In the genomic region with DNA sequence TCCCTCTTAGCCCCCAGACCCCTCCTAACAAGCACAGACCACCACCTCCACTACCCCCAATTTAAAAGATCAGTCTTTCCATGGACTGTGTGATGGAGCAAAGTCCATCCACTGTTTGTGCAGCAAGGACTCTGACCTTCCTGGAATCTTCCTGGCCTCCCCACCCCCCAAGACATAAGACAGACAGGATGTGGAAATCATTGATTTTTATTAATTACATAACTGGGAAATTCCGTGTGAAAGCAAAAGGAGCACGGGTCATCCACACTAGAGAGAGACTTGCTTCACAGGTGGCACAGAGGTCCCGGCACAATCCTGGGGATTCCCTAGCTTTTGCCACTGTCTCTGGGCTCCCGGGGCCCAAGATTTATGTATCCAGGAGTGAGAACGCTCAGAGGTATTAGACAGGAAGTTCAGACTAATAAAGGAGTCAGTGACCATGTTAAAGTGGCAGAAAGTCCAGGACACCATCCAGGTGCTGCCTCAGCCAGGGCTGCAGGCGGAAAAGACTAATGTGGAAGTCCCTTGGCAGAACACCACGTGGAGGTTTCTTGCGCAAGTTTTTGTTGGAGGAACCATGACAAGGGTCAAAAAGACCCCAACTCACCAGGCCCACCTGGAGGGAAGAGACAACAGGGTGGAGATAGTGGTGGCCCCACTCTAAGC, we compare ENCODE assay signal across 11 mouse cellular contexts. TPM values are rescaled to one million over a fixed set of nuclear protein-coding genes. Genes with fewer than 3 reads are reported as not detected.
DNase-seq lines count a peak whose midpoint lies in the region; ATAC-seq and TF ChIP-seq lines count a peak whose summit lies in the region.
"Had no signal": no experiment of that assay in that cellular context is flagged by ENCODE, and none has a peak within 500 bp of the region (broad histone marks: within the 10 kb centered on the region; RNA-seq: fewer than 3 reads in every experiment).

Gene Cfb, minus strand, starts transcription at position 103 of the 666 bp plus-strand sequence.

- TF ChIP-seq EP300 in liver, embryonic 14.5 days (IDR thresholded peaks at IDR 0.05; ENCODE audit: low read depth) = no peak

- WGBS in liver, embryonic 14.5 days (ENCODE audit: insufficient replicate concordance) = 42% methylated on average over 8 of the region's 8 CpGs

- no peak for TF ChIP-seq CTCF in liver, embryonic 14.5 days (IDR thresholded peaks at IDR 0.05; ENCODE audit: low read depth)
- no peak for TF ChIP-seq CTCF in left cerebral cortex, adult 2 months (IDR thresholded peaks at IDR 0.05)

- DNase-seq in adrenal gland, postnatal 10 days = no peak
- peak; percentile 76 for DNase-seq in kidney, adult 18-20 months
- DNase-seq in liver, embryonic 14.5 days (ENCODE audit: low read depth in 3 of 3, low spot score in 3 of 3) = no peak
- no peak for DNase-seq in right cerebral cortex, postnatal 25 days
- DNase-seq in heart, adult 9 months (ENCODE audit: low spot score in 2 of 2) = no peak
- DNase-seq in left cerebral cortex, adult 2 months (ENCODE audit: extremely low spot score in 1 of 2, low spot score in 2 of 2) = no peak

- no peak within 1 kb of the TSS; the same call in 1 of the 2 replicates for H3K27ac ChIP-seq in liver, embryonic 14.5 days
- H3K27ac ChIP-seq in left cerebral cortex, adult 2 months = no peak within 1 kb of the TSS
- H3K27ac ChIP-seq: limb, embryonic 12.5 days; midbrain, embryonic 10.5 days; neural tube, embryonic 13.5 days had no signal

- H3K27me3 ChIP-seq in erythroblast, embryonic 14.5 days (ENCODE audit: control insufficient read depth) = no peaks in the 10 kb centered on the region
- no peaks in the 10 kb centered on the region for H3K27me3 ChIP-seq in liver, embryonic 14.5 days (ENCODE audit: control insufficient read depth, insufficient read depth, low read length)
- H3K27me3 ChIP-seq: limb, embryonic 12.5 days; neural tube, embryonic 13.5 days had no signal

- peak within 1 kb of the TSS; percentile 43 for H3K4me3 ChIP-seq in erythroblast, embryonic 14.5 days (replicated peaks)
- peak within 1 kb of the TSS; percentile 33 to 42 for H3K4me3 ChIP-seq in liver, embryonic 14.5 days (ENCODE audit: insufficient read depth in 1 of 2, low read depth in 2 of 2, low read length in 2 of 2)
- H3K4me3 ChIP-seq in left cerebral cortex, adult 2 months = no peak within 1 kb of the TSS
- H3K4me3 ChIP-seq: limb, embryonic 12.5 days; midbrain, embryonic 10.5 days; neural tube, embryonic 13.5 days had no signal

- peak within 1 kb of the TSS; percentile 40 for H3K4me2 ChIP-seq in liver, embryonic 14.5 days (ENCODE audit: low read depth)
- H3K4me2 ChIP-seq: limb, embryonic 12.5 days; neural tube, embryonic 13.5 days had no signal

- intact Hi-C loops in left cerebral cortex, adult 2 months (cut with DNase I) = no loop called here

- peaks cover 3% of the 10 kb centered on the region; the same call in 1 of the 2 replicates for H3K4me1 ChIP-seq in erythroblast, embryonic 14.5 days (ENCODE audit: control insufficient read depth)
- peaks cover 0 to 4% of the 10 kb centered on the region in 2 experiments; a peak in 1 of 4 replicates for H3K4me1 ChIP-seq in liver, embryonic 14.5 days (replicated peaks; ENCODE audit: control insufficient read depth in 2 of 2, insufficient read depth in 2 of 2, low read length in 1 of 2)
- H3K4me1 ChIP-seq: neural tube, embryonic 13.5 days had no signal

- ATAC-seq in erythroblast, adult 5-6 weeks (replicated peaks; ENCODE audit: low FRiP score, poor library complexity, severe bottlenecking) = no peak
- peak; percentile 47; the same call in 1 of the 2 replicates for ATAC-seq in liver, embryonic 14.5 days (ENCODE audit: insufficient read depth)

- H3K9ac ChIP-seq in liver, embryonic 14.5 days (replicated peaks) = 0 out of 2 replicates have a peak within 1 kb of the TSS, but pooled peaks have one; percentile 3
- H3K9ac ChIP-seq: limb, embryonic 12.5 days; neural tube, embryonic 13.5 days had no signal

- peaks cover 15% of the 10 kb centered on the region for H3K36me3 ChIP-seq in erythroblast, embryonic 14.5 days (ENCODE audit: control insufficient read depth)
- no peaks in the 10 kb centered on the region for H3K36me3 ChIP-seq in liver, embryonic 14.5 days (replicated peaks; ENCODE audit: control insufficient read depth, insufficient read depth, low read depth)

- H3K9me3 ChIP-seq in erythroblast, embryonic 14.5 days (ENCODE audit: control insufficient read depth, low read length) = no peaks in the 10 kb centered on the region
- H3K9me3 ChIP-seq in liver, embryonic 14.5 days (ENCODE audit: control insufficient read depth, low read length) = no peaks in the 10 kb centered on the region
- H3K9me3 ChIP-seq: limb, embryonic 12.5 days; midbrain, embryonic 10.5 days; neural tube, embryonic 13.5 days had no signal

RNA-seq across cellular contexts. Expression of gene Cfb, which starts in this region (rescaled TPM):
- polyA plus RNA-seq in erythroblast, embryonic 14.5 days (2012) = 0.11 TPM in 1 of 2 replicates, not detected in the other
- not detected in 2 replicates for total RNA-seq in erythroblast, adult 5-6 weeks (2015; ENCODE audit: low replicate concordance)
- 0.43 and 0.56 TPM in 2 replicates for total RNA-seq in erythroblast, adult 5-6 weeks (2017; ENCODE audit: low replicate concordance)
- 100 to 1,000 TPM; 158 to 363 TPM for total RNA-seq in adrenal gland, postnatal 10 days (2021)
- 103 and 159 TPM in 2 replicates for polyA plus RNA-seq in liver, embryonic 14.5 days (2012; rRNA removed)
- polyA plus RNA-seq in liver, embryonic 14.5 days (2014; fragmentation: Nextera tagmentation; extraction: Ambion mirVana) = 138 and 146 TPM in 2 replicates
- total RNA-seq in left cerebral cortex, adult 2 months (2021) = under 1 TPM in 1 of 2 experiments, not detected in 1; 0.14 TPM

Comparison
In these comparisons a context has a peak if more than half of its experiments do, and no peak if none do; other contexts are left out.
1. RNA of gene Cfb (total RNA-seq): 158 to 363 TPM in adrenal gland, postnatal 10 days; 0.43 to 0.56 TPM in erythroblast, adult 5-6 weeks and 0.14 TPM in left cerebral cortex, adult 2 months; every median in the first group is over 100 times any median in the second.
2. RNA of gene Cfb (polyA plus RNA-seq): 103 to 159 TPM in liver, embryonic 14.5 days; 0.11 TPM in erythroblast, embryonic 14.5 days; every median in the first group is over 10 times any median in the second.